Mouse (Mus musculus) Muller cell, postnatal 12 days (primary cell): ENCODE data around the gene Rpl6.
"Not testable (repeated sequence)": the region's sequence is repeated elsewhere in the genome, so short reads cannot be mapped to it uniquely, and the experiment has no call there.

Experiments
- DNase-seq: peaks from one replicate; pipeline ENCODE4 v3.0.0-alpha.2; 2015; ENCODE audit errors: inconsistent ontology term

Rpl6 gene

GRCm38 (mm10) chr5:121224856-121225255 is 20.6 kb downstream of the Rpl6 start:
- no peak for DNase-seq

- DNase-seq = no peak
Observed at GRCm38 (mm10) chr5:121225854-121226253, 21.6 kb downstream of the Rpl6 start.

- DNase-seq = no peak
Observed at GRCm38 (mm10) chr5:121226406-121226805, 22.1 kb downstream of the Rpl6 start.

- no peak for DNase-seq
Observed at GRCm38 (mm10) chr5:121226845-121227244, 22.6 kb downstream of the Rpl6 start.

- not testable (repeated sequence) for DNase-seq
Observed at GRCm38 (mm10) chr5:121227330-121227729, 23.0 kb downstream of the Rpl6 start.

GRCm38 (mm10) chr5:121229182-121229581 is 24.9 kb downstream of the Rpl6 start:
- no peak for DNase-seq

GRCm38 (mm10) chr5:121230811-121231210 is 26.5 kb downstream of the Rpl6 start:
- DNase-seq = no peak

GRCm38 (mm10) chr5:121232789-121233188 is 28.5 kb downstream of the Rpl6 start:
- no peak for DNase-seq

- no peak for DNase-seq
Observed at GRCm38 (mm10) chr5:121233726-121234125, 29.4 kb downstream of the Rpl6 start.

GRCm38 (mm10) chr5:121236171-121236570 is 31.9 kb downstream of the Rpl6 start:
- no peak for DNase-seq

GRCm38 (mm10) chr5:121238208-121238607 is 33.9 kb downstream of the Rpl6 start:
- DNase-seq = no peak

GRCm38 (mm10) chr5:121239846-121240245 is 35.6 kb downstream of the Rpl6 start:
- DNase-seq = no peak

- no peak for DNase-seq
Observed at GRCm38 (mm10) chr5:121241182-121241581, 36.9 kb downstream of the Rpl6 start.

- DNase-seq = no peak
Observed at GRCm38 (mm10) chr5:121242261-121242660, 38.0 kb downstream of the Rpl6 start.

GRCm38 (mm10) chr5:121242701-121243100 is 38.4 kb downstream of the Rpl6 start:
- DNase-seq = peak; percentile 12

- no peak for DNase-seq
Observed at GRCm38 (mm10) chr5:121243676-121244364, 39.5 kb downstream of the Rpl6 start.

- no peak for DNase-seq
Observed at GRCm38 (mm10) chr5:121244365-121244731, 40.1 kb downstream of the Rpl6 start.

GRCm38 (mm10) chr5:121245201-121245600 is 40.9 kb downstream of the Rpl6 start:
- DNase-seq = no peak

- no peak for DNase-seq
Observed at GRCm38 (mm10) chr5:121248766-121249394, 44.6 kb downstream of the Rpl6 start.

GRCm38 (mm10) chr5:121249693-121250092 is 45.4 kb downstream of the Rpl6 start:
- no peak for DNase-seq

GRCm38 (mm10) chr5:121251813-121252212 is 47.5 kb downstream of the Rpl6 start:
- DNase-seq = no peak

- DNase-seq = no peak
Observed at GRCm38 (mm10) chr5:121253816-121254497, 49.7 kb downstream of the Rpl6 start.

- DNase-seq = no peak
Observed at GRCm38 (mm10) chr5:121254977-121255376, 50.7 kb downstream of the Rpl6 start.
